Mouse (Mus musculus) frontal cortex, postnatal 36 days (tissue): ENCODE results near the gene Arhgap18.

ENCODE experiments used
- DNase-seq, 2 experiments: peaks; one replicate each; pipeline ENCODE4 v3.0.0; 2022; ENCODE audit warnings: low spot score in 2 of 2

The Arhgap18 gene

DNA sequence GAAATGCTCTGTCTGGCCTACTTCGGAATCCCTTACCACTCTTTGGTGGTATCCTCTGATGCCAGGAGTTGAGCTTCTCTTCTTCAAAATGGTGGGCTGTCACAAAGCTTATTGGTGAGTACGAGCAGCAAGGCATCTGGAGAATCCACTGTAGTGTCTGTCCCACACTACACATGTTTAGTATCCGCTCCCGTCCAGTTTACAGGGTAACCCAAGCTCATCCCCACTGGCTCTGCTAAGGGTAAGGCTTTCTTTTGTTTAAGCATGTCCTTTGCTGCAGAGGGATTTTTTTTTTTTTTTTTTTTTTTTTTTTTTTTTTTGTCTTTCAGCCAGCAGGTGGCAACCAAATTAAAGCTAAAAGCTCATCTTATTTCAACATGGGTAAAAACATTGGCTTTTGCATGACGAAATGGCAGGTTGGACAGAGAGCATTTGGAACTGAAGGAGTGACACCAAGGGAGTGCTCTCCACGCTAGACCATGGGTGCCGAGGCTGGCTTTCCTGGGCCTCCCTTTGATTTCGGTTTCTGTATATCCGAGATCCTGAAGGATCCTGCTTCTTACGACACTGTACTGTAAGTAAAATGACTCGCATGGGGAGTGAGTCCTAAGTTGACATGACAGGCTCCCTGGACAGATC is at the start of gene Arhgap18:
TSS of gene Arhgap18 (plus strand) at position 493 of the 639 bp plus-strand sequence.
- no peak for DNase-seq

DNA sequence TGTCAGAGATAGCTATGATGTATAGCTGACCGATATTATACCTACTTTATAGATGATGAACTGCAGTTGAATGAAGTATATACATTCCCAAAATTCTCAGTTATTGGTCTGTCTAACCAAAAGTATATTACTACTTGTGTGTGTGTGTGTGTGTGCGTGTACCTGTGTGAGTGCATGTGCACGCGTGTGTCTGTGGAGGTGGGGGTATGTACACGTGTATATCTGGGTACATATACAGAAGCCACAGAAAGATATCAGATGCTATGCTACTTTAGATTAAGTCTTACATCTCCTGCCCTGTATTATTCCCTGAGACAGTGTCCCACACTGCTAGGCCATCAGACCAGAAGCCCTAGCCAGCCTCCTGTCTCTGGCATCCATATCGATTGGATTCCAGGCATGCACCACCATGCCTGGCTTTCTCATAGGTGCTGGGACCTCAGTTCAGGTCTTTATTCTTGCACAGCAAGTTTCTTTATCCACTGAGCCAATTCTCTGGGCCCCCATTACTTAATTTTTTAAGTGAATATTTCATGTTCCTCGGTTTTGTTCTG is 42.7 kb upstream of the Arhgap18 start:
- no peak for DNase-seq

DNA sequence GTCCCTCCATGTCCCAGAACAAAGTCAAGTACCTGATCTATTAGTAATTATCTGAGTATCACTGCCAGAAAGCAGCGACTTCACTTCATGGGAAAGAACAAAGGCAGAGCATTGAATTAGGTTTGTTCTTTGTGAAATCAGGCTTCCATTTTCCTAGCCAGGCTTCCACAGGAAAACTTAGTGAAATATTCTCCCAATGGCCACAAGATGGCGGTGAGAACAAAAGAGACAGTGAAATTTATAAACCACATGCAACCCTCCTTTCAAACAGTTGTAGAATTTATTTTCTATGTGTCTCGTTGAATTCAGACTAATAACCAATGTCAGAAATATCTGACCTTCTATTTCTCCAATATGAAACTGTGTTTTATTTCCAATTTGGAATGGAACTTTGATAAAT is 42.2 kb upstream of the Arhgap18 start:
- peak in 1 of 2 experiments; percentile 70 for DNase-seq

DNA sequence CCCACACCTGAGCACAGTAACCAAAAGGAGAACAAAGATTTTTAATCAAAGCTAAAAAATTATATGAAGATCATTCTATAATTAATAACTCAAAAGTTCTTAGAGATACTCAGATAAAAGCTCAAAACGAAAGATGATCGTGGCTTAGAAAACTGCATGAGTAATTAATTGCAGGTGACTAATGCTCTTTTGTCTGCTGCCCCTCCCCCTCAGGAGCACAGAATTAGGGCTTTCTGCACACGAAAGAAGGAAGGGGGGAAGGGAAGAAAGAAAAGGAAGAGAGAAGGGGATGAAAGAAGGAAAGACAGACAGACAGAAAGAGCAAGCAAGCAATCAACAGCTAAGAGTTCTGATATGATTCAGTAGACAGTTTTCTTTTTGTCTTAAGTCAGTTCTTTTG is 39.2 kb upstream of the Arhgap18 start:
- no peak for DNase-seq

DNA sequence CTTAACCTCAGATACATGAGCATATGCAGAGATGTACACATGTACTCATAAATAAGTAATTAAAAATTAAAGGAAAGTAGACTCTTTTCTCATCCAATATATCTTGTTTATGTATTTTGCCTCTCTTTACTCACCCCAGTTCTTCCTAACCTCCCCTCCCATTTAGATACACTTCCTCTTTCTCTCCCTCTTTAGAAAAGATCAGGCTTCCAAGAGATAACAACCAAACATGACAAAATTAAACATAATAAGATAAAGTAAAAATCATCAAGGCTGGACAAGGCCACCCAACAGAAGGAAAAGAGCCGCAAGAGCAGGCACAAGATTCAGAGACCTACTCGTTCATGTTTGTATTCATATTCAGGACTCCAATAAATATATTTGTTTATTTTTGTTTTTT is 28.5 kb upstream of the Arhgap18 start:
- DNase-seq: no peak

DNA sequence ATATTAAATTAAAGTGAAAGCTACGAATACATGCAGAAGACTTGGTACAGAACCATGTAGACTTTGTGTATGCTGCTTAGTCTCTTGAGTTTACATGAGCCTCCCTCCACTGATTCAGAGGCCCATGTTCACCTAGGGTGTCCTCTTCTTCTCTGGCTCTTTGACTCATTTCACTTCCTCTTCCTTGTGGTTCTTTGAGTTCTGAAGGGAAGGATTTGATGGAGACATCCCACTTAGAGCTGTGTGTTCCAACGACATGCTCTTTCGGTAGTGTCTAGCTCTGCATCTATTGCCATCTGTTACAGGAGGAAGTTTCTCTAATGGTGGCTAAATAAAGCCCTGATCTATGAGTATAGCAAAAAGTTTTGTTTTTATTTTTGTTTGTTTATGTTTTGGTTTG is 28.0 kb upstream of the Arhgap18 start:
- DNase-seq: no peak

DNA sequence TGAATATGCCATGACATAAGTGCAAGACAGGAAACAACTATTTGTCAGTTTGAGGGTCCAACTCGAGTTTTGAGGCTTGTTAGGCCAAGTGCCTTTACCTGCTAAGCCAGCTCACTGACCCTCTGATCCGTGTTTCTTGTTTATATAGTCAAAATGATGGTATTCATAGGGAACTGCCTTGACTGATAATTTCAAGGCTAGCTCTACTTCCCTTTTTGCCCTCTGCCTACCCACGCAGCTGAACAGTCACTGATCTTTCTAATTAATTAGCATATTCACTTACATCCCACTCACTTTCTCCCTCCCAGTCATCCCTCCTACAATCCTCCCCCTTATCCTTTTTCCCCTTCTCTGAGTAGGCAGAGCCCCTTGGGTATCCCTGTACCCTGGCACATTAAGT is 2.4 kb upstream of the Arhgap18 start:
- DNase-seq: no peak

DNA sequence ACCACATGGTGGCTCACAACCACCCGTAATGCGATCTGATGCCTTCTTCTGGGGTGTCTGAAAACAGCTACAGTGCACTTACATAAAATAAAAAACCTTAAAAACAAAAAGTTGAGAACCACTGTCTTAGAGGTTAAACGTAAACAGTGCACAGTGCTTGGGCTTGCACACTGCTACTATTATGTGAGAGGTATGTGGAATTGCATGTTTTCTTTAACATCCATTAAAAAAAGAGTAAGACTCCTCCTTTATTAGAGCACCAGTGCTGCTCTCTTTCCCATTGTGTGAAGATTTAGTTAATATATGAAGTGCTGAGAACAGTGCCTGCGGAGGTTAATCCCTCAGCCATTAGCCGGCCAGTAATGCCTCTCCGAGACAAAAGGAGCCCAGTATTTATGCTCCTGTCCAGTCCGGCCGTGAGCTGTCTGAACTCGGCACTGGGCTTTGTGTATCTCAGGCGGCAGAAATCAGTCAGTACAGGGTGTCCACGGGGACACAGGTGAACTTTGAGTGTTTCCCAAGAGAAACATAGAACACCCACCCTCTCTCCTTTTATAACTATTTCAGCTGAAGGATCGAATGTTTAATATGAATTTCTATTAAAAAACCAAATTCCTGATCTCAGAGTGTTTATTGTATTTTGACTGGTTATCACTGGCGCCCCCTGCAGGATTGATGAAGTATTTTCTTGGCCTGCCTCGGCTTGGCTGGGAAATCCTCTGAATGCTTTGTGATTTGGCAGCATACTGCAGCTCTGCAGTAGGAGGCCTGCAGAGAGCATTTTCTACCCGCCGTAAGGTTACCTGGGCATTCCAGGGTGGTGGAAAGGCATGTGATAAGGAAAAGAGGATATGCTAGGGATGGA is 925 bp upstream of the Arhgap18 start:
- DNase-seq: peak; percentile 46 to 68

DNA sequence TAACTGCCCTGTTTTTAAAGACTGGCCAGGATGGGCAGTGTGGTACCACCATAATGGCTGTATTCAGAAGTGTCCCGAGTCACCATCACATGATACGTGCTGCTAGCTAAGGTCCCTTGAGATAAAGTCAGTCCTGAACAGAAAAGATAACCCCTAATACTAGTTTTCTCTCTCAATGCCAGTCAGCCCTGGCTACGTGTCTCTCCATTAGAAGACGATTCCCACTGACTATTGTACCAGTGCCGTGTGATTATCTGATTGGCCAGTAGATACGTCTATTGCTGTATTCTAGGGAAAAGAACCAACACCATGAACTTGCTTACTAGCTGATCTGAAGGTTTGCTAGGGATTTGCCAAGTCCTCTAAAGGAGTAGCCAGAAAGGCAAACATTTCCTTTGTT is 785 bp downstream of the Arhgap18 start:
- DNase-seq: no peak

DNA sequence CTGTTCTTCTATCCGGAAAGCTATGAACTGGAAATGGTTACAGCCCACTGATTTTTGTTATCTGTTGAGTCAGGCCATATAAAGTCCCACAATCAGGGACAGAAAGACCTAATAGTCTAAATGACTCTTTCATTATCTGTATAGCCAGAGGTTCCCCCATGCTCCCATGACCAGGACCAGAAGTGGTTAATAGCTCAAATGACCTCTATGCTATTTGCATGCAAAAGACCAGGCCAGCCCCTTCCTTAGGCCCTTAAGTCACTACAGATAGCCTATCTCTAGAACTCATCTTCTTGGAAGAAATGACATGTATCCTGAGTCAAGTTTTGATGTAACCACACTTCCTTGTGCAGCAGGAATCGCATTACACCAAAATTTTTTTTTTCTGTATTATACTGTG is 4.0 kb downstream of the Arhgap18 start:
- DNase-seq: no peak

DNA sequence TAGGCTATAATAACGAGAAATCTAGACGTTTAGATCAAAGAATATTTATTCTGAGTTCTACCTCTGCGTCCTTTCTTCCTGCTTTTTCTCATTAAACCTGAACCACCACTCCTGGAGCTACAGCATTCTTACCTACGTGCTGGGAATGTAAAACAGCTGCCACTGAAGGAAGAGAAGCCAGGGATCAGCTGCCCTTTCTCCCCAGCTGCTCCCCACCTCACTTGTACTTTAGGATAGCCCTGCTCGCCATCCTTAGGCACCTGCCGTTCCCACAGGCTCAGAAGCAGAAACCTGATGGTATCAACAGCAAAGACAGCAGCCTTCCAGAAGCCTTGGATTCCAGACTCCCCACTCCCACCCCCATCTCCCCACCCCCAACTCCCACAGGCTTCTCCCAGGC is 6.2 kb downstream of the Arhgap18 start:
- no peak for DNase-seq

DNA sequence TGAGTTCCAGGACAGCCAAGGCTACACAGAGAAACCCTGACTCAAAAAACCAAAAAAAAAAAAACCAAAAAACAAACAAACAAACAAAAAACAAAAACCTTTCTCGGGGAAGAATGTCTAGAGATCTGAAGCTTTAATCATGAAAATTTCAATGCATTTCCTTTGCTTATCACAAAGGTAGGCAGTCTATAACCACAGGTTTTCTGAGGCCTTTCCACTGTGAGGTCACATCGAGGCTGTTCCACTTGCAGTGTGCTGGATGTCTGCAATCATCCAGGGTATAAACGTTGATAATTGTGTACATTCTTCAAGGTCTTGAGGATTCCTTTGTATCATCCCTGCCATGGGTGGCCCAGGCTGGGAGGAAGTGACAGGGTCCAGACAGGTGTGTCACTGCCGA is 7.9 kb downstream of the Arhgap18 start:
- no peak for DNase-seq

DNA sequence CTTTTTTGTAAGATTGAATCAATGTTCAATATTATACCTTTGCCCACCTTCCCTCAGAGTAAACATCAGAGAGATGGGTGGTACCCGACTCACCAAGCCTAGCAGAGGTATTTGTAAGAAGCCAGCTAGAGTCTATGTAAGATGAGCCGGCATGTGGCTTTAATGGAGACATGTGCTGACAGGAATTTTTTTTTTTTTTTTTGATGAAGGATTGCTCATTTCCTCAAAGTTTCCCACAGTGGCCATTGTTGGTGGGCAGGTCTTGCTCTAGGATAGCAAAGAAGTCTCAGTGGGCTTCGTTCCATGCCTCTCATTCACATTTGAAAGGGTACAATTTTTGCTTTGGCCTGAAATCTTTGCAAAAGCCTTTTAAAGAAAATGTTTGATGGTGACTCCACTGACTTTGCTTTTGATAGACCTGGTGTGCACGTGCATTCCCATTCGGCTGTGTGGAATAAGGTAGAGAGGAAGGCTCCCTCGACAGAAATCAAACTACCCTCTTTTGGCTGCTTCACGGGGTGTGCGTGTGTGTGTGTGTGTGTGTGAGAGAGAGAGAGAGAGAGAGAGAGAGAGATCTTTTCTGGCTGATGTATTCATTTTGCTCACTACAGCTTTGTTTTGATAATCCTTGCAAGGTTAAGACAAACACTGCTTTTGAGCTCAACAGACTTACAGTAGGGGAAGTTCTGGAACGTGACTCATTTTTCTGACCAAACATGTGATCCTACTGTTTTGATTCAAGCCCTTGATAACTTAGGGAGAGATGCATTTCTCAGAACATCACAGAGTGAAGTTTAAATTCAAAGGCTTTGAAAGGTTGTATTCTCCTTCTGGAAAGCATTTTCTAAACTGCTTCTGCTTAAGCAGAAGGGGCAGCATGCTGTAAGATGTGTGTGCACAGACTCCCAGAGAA is 9.0 kb downstream of the Arhgap18 start:
- no peak for DNase-seq

DNA sequence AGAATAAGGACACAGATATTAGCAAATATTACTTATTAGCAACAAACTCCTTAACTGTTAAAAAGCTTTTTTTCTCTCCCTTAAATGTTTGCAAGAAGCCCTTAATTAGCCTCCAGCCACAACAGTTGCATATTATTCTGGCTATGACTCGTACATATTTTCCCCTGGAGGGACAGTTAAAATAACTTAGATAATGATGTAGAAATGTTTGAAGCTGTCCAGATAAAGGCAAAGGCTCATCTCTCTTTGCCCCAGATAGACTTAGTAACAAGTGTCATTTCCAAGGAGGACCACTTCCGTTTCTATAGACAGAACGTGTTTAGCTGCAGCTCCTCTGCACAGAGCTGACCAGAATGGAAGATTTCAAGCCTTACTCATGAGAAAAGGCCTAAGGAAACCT is 14.0 kb downstream of the Arhgap18 start:
- no peak for DNase-seq

DNA sequence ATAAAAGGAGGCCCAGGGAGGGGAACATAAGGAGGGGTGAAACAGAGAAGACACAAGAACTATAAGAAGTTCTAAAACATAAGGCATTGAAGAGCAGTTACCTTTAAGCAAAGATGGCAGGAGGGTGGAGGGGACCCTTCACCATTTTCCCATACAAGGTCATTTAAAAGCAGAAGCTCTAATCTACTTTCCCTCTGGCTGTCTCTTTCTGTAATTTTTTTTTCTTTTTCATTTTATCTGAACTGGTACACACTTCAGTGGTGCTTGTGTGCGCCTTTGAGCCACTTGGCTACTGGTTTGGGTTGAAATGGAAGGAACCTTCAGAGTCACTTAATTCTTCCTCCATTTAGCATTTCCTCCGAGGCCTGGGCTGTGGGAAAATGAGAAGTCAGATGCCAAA is 15.7 kb downstream of the Arhgap18 start:
- DNase-seq: no peak

DNA sequence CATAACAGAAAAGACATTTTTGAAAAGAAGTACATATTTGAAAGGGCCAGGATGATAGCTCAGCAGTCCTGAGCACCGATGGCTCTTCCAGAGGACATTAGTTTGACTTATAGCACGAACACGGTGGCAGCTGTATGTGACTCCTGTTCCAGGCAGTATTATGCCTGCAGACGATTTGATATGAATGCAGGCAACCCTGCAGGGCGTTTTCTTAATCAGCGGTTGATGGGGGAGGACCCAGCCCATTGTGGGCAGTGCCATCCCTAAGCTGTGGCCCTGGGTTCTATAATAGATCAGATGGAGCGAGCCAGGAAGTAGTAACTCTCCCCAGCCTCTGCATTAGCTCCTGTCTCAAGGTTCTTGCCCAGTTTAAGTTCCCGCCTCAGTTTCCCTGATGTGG is 16.8 kb downstream of the Arhgap18 start:
- no peak for DNase-seq

DNA sequence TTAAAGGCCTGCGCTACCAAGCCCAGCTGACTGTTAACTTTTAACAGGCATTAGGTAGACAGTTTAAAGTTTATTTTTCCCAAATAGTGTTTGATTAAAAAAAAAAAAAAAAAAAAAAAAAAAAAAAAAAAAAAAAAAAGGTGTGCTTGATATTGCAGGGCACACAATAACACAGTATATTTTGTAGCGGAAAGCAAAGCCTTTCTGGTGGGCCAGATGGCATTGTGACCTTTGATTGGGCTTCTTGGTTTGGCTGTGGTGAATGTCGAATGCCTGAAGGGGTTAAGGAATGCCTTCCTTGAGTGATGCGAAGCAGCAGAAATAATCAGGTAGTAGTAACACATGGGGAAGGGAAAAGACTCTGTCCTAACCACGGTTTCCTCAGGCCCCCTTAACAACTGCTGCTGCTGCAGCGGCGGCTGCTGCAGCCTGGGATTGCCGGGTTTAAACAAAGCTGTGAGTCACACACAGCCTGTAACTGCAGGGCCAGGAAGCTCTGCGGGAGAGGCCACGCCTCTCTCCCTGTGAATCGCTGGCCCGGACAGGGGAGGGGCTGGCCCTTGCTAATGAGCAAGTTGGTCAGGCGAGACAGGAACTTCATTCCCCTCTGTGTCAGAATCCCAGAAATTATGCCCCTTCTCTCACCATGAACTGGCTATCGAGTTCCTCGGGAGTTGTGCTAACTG is 18.9 kb downstream of the Arhgap18 start:
- DNase-seq: peak; percentile 62

DNA sequence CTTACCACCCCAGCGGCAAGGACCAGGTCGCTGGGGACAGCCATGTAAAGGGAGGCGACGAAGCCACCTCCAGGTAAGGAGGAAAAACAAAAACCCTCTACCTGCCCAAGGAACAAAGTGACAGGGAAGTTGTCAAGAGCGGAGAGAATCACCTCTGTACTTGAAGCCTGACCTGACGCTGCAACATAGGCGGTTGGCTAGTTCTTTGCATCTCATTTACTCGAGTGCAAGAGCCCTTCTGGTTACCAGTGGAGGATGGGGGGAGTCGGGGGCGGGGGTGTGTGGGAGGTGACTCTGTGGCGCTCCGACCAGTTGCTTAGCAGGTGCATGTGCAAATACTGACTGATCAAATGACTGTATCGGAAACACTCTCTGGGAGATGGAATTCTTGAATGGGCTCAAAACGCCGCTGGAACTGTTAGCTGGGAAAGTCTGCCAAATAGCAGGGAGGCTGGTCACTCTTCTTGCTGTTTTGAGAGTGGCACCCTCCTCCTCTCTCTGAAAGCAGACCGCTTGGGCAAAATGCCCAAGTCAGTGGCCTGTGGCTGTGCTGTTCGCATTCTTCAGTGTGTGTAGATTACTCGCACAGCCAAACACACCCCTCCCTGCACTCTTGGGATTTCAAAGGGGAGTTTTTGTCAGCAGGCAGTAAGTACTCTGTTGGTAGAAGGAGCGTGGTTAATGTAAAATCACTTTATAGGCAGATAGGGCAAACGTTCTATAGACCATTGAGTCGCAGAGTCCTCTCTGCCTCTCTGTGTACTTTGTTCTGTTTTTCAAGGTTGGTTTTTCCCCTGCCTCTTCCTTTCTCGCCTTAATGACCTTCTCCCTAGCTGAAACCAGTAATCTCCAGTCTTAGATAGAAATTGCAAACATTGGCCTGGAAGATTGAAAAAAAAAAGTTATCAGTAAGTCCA is 19.7 kb downstream of the Arhgap18 start:
- DNase-seq: peak; percentile 41

DNA sequence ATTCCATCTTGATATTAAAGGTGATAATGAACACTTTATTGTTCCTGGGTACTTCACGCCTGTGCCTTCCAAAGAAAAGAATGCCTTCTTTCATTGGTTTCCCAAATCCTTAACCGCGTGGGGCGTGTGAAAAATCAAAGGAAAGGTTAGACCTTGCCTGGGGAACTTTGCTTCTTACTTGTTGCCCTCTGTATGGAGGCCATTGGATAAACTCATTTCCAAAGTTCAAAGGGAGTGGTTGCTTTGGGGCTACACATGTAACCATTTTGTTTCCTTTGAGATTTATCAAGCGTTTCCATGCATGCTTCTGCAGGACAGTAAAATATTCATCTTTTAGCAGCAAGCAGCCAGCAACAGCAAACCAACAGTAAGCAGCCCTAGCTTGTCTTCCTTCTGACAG is 20.3 kb downstream of the Arhgap18 start:
- DNase-seq: no peak

DNA sequence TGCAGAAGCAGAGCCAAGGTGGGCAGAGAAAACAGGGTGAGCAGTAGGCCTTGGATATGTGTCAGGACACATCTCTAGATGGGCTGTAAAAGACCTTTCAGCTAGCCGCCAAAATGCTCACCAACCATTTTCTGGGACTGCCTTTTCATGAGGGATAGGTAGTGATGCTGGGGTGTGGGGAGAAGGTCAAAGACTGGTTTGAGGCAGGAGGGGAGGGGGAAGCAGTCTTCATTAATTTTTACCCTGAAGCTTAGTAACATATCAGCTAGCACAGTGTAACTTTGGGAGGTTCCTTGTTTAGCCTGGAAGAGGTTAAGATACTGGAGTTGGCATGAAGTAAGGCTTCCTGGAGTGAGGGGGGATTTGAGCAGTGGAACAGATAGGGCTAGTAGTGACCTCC is 21.0 kb downstream of the Arhgap18 start:
- no peak for DNase-seq
